Mouse (Mus musculus): Measurements from ENCODE around the gene Ccdc188. TPM values are rescaled to one million over a fixed set of nuclear protein-coding genes. Genes with fewer than 3 reads are reported as not detected.

The Ccdc188 gene
- polyA plus RNA-seq, 1 experiment: not detected

- H3K27ac ChIP-seq (ENCODE audit: insufficient read depth, low read length): peak overlapping the region; percentile 31; the same call in 1 of the 2 replicates
- TF ChIP-seq CTCF (IDR thresholded peaks at IDR 0.05; ENCODE audit: extremely low read depth, insufficient read depth, insufficient read length, insufficient replicate concordance) (no peak), POLR2A (IDR thresholded peaks at IDR 0.05; ENCODE audit: low read depth, low read length) (no peak)
- no peak for DNase-seq (ENCODE audit: low read depth in 1 of 2, low spot score in 2 of 2)
Observed at GRCm38 (mm10) chr16:18233919-18234670, 16.4 kb downstream of the Ccdc188 start.

GRCm38 (mm10) chr16:18234671-18235388, 17.2 kb downstream of the Ccdc188 start, which contains the start of gene Zdhhc8:
Gene Zdhhc8 (minus strand): TSS chr16:18235136.
- WGBS: under 1% methylated on average over 67 of the region's 79 CpGs

More at GRCm38 (mm10) chr16:18233919-18234670, 16.4 kb downstream of the Ccdc188 start:
- 5% methylated on average over 13 of the region's 13 CpGs for WGBS
- peaks cover 17% of the 10 kb centered on the region for H3K4me1 ChIP-seq (ENCODE audit: control insufficient read depth, insufficient read depth, insufficient read length)
- H3K27me3 ChIP-seq (ENCODE audit: control insufficient read depth, insufficient read depth, low read length): no peaks in the 10 kb centered on the region
- H3K36me3 ChIP-seq (ENCODE audit: control insufficient read depth, insufficient read depth, low read length): no peaks in the 10 kb centered on the region
- H3K4me3 ChIP-seq (ENCODE audit: extremely low read depth, insufficient read depth, insufficient read length): peak overlapping the region; percentile 67

GRCm38 (mm10) chr16:18235389-18236065, 17.8 kb downstream of the Ccdc188 start:
- peak in 1 of 2 experiments; percentile 48 for DNase-seq (ENCODE audit: low read depth in 1 of 2, low spot score in 2 of 2)
- TF ChIP-seq POLR2A (IDR thresholded peaks at IDR 0.05; ENCODE audit: low read depth, low read length) (no peak), CTCF (IDR thresholded peaks at IDR 0.05; ENCODE audit: extremely low read depth, insufficient read depth, insufficient read length, insufficient replicate concordance) (no peak)
- peak overlapping the region; percentile 19 for H3K27ac ChIP-seq (ENCODE audit: insufficient read depth, low read length)
- 15% methylated on average over 19 of the region's 19 CpGs for WGBS
- no peaks in the 10 kb centered on the region for H3K27me3 ChIP-seq (ENCODE audit: control insufficient read depth, insufficient read depth, low read length)
- H3K4me1 ChIP-seq (ENCODE audit: control insufficient read depth, insufficient read depth, insufficient read length): peaks cover 9% of the 10 kb centered on the region; the same call in 1 of the 2 replicates
- H3K4me3 ChIP-seq (ENCODE audit: extremely low read depth, insufficient read depth, insufficient read length): peak overlapping the region; percentile 67
- peaks cover 5% of the 10 kb centered on the region for H3K36me3 ChIP-seq (ENCODE audit: control insufficient read depth, insufficient read depth, low read length)

More at GRCm38 (mm10) chr16:18234671-18235388, 17.2 kb downstream of the Ccdc188 start, which contains the start of gene Zdhhc8:
- Histone ChIP-seq H3K27me3 (ENCODE audit: control insufficient read depth, insufficient read depth, low read length) (no peaks in the 10 kb centered on the region), H3K27ac (ENCODE audit: insufficient read depth, low read length) (peak within 1 kb of the TSS; percentile 31), H3K4me1 (ENCODE audit: control insufficient read depth, insufficient read depth, insufficient read length) (peaks cover 14% of the 10 kb centered on the region; the same call in 1 of the 2 replicates), H3K36me3 (ENCODE audit: control insufficient read depth, insufficient read depth, low read length) (no peaks in the 10 kb centered on the region; the same call in 1 of the 2 replicates), H3K4me3 (ENCODE audit: extremely low read depth, insufficient read depth, insufficient read length) (peak within 1 kb of the TSS; percentile 67)
- DNase-seq (ENCODE audit: low read depth in 1 of 2, low spot score in 2 of 2): peak in 1 of 2 experiments; percentile 68
- TF ChIP-seq POLR2A (IDR thresholded peaks at IDR 0.05; ENCODE audit: low read depth, low read length): no peak; the same call in 1 of the 2 replicates
- no peak for TF ChIP-seq CTCF (IDR thresholded peaks at IDR 0.05; ENCODE audit: extremely low read depth, insufficient read depth, insufficient read length, insufficient replicate concordance)

GRCm38 (mm10) chr16:18236676-18237501, 19.2 kb downstream of the Ccdc188 start:
- H3K36me3 ChIP-seq (ENCODE audit: control insufficient read depth, insufficient read depth, low read length): peaks cover 13% of the 10 kb centered on the region
- WGBS: 85% methylated on average over 7 of the region's 7 CpGs
- no peak for DNase-seq (ENCODE audit: low read depth in 1 of 2, low spot score in 2 of 2)
- peaks cover 7% of the 10 kb centered on the region; the same call in 1 of the 2 replicates for H3K4me1 ChIP-seq (ENCODE audit: control insufficient read depth, insufficient read depth, insufficient read length)
- no peak overlapping the region for H3K4me3 ChIP-seq (ENCODE audit: extremely low read depth, insufficient read depth, insufficient read length)
- no peak overlapping the region for H3K27ac ChIP-seq (ENCODE audit: insufficient read depth, low read length)
- no peaks in the 10 kb centered on the region for H3K27me3 ChIP-seq (ENCODE audit: control insufficient read depth, insufficient read depth, low read length)
- no peak for TF ChIP-seq POLR2A (IDR thresholded peaks at IDR 0.05; ENCODE audit: low read depth, low read length)

- Histone ChIP-seq H3K27ac (ENCODE audit: insufficient read depth, low read length) (no peak overlapping the region), H3K4me1 (ENCODE audit: control insufficient read depth, insufficient read depth, insufficient read length) (no peaks in the 10 kb centered on the region), H3K27me3 (ENCODE audit: control insufficient read depth, insufficient read depth, low read length) (no peaks in the 10 kb centered on the region), H3K4me3 (ENCODE audit: extremely low read depth, insufficient read depth, insufficient read length) (no peak overlapping the region), H3K36me3 (ENCODE audit: control insufficient read depth, insufficient read depth, low read length) (peaks cover 30% of the 10 kb centered on the region)
- no peak for DNase-seq (ENCODE audit: low read depth in 1 of 2, low spot score in 2 of 2)
- 94% methylated on average over 10 of the region's 10 CpGs for WGBS
- TF ChIP-seq CTCF (IDR thresholded peaks at IDR 0.05; ENCODE audit: extremely low read depth, insufficient read depth, insufficient read length, insufficient replicate concordance): no peak
Observed at GRCm38 (mm10) chr16:18241581-18241980, 23.9 kb downstream of the Ccdc188 start.
